Mouse (Mus musculus): ENCODE data around the gene Dcps.

DNA sequence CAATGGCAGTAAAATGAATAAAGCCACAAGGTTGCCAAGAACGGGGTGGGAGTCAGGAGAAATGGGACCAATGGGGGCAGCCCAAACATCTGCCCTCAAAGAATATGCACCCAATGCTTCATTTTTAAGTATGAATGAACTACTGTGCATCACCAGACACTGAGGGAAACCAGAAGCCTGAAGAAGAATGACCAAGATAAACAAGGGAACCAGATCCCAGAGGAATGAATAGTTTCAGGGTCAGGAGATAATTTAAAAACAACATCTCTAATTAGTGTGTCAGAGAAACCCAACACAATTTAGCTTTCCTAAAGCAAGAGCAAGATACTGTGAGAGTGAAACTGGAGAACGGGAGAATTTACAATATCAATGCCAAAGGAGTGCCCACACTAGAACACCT, 15.2 kb downstream of the Dcps start:
- TF ChIP-seq POLR2A (IDR thresholded peaks at IDR 0.05; ENCODE audit: low read depth, low read length) (no peak), CTCF (IDR thresholded peaks at IDR 0.05; ENCODE audit: extremely low read depth, insufficient read depth, insufficient read length, insufficient replicate concordance) (no peak)

All from spleen, adult 2 months (tissue).